Mouse (Mus musculus) cerebellum, adult 2 months (tissue): ENCODE results near the gene Cyp4f39.

ENCODE experiments used
- CTCF ChIP-seq: fragments of 200-500 bp; IDR thresholded peaks from 2 replicates; pipeline ENCODE4 v1.5.1; 2011; ENCODE audit warnings: low read depth, mild to moderate bottlenecking, control low read depth, low read length, moderate library complexity, borderline replicate concordance; ENCODE audit not compliant: insufficient read depth
- POLR2A ChIP-seq: fragments of 200-500 bp; IDR thresholded peaks from 2 replicates; pipeline ENCODE4 v1.6.1; 2011; ENCODE audit warnings: low read length, control low read depth, borderline replicate concordance; ENCODE audit not compliant: insufficient read depth

DNA sequence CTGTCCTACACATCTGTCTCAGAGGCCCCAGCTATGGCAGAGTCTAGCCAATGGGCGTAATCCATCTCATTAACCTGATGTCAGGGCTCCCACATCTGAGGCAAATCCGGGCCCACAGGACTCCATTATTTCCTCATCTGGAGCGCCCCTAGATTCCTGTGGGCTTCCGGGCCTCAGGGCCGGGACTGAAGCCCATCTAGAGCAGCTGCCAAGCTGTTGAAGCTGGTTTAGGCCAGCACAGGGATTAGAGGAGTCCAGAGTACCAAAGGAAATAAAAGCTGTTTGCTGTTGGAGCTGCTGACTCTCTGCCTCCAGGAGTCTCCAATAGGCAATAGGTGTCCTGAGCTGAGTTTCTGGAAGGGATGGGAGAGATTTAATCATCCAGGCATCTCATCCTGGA, 17.4 kb upstream of the Cyp4f39 start:
- TF ChIP-seq CTCF, result no peak
- no peak for TF ChIP-seq POLR2A
